Mouse (Mus musculus): ENCODE results near the gene Prickle3. TPM values are rescaled to one million over a fixed set of nuclear protein-coding genes. Genes with fewer than 3 reads are reported as not detected.

The Prickle3 gene
- total and polyA plus RNA-seq, 3 experiments: 1.2 to 3.3 TPM; not detected in 1

DNA sequence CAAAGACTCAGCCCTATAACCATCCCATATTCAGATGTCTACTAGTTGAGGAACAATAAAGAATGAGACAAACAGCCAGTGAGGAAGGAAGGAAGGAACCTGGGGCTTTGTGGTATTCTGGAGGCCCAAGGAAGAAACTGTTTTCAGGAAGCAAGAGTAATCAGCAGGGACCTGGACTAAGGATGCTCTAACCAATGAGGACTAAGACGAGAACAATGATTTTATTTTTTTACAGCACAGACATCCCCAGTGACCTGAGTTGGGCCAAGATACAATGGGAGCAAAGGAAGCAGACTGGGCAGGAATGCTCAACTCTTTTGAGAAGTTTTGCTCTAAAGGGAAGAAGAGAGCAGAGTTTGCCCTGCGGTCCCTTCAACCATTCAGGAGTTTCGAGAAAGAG lies 5.9 kb downstream of the Prickle3 start:
- H3K9ac ChIP-seq (ENCODE audit: control insufficient read depth, low read depth, low read length, poor library complexity, severe bottlenecking): no peak overlapping the region
- no peak for DNase-seq (ENCODE audit: low read depth, low spot score)
- H3K36me3 ChIP-seq (ENCODE audit: control insufficient read depth in 1 of 2, insufficient read depth in 2 of 2, low read length in 2 of 2): no peaks in the 10 kb centered on the region
- peaks cover 0 to 6% of the 10 kb centered on the region in 2 experiments; a peak in 2 of 4 replicates for H3K4me1 ChIP-seq (ENCODE audit: control insufficient read depth in 1 of 2, insufficient read depth in 2 of 2, low read length in 2 of 2)
- H3K27ac ChIP-seq (ENCODE audit: control insufficient read depth, low read depth, low read length): no peak overlapping the region
- H3K9me3 ChIP-seq (replicated peaks; ENCODE audit: insufficient read depth, low read length): no peaks in the 10 kb centered on the region
- H3K27me3 ChIP-seq (ENCODE audit: control insufficient read depth in 1 of 2, insufficient read depth in 2 of 2, low read length in 2 of 2): no peaks in the 10 kb centered on the region
- H3K4me3 ChIP-seq (ENCODE audit: control insufficient read depth in 1 of 2, insufficient read depth in 1 of 2, low read depth in 2 of 2, low read length in 2 of 2): no peak overlapping the region
- no peak for TF ChIP-seq TCF12 (IDR thresholded peaks at IDR 0.05; ENCODE audit: low read depth, low read length)
- no peak for TF ChIP-seq TBP (IDR thresholded peaks at IDR 0.05; ENCODE audit: low read depth, low read length)
- TF ChIP-seq CHD1 (IDR thresholded peaks at IDR 0.05; ENCODE audit: low read depth, low read length): no peak
- TF ChIP-seq ZMIZ1 (IDR thresholded peaks at IDR 0.05; ENCODE audit: low read depth, low read length): no peak
- no peak for TF ChIP-seq UBTF (IDR thresholded peaks at IDR 0.05; ENCODE audit: borderline replicate concordance, insufficient read depth, low read depth, low read length)
- TF ChIP-seq HCFC1 (IDR thresholded peaks at IDR 0.05; ENCODE audit: low read depth, low read length): no peak
- no peak for TF ChIP-seq CTCF (IDR thresholded peaks at IDR 0.05 in 2 of 3, conservative IDR thresholded peaks at IDR 0.05 in 1 of 3; ENCODE audit: control insufficient read depth in 1 of 3, insufficient read depth in 1 of 3, low read depth in 2 of 3, low read length in 3 of 3, poor library complexity in 1 of 3, severe bottlenecking in 1 of 3)
- no peaks in the 10 kb centered on the region for H3K79me2 ChIP-seq (ENCODE audit: control insufficient read depth, insufficient read depth, low read length, poor library complexity)

DNA sequence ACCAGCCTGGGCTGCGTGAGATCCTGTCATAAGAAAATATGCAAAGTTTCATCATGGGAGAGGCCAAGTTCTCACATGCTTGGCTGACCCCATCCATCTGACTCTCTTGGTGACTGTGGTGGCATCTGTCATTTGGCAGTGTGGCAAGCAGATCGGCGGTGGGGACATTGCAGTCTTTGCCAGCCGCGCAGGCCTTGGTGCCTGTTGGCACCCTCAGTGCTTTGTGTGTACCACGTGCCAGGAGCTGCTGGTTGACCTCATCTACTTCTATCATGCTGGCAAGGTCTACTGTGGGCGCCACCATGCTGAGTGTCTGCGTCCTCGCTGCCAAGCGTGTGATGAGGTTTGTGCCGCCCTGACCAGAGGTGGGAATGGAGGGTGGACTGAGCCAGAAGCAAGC lies 7.7 kb downstream of the Prickle3 start:
- peaks cover 0 to 2% of the 10 kb centered on the region in 2 experiments; a peak in 2 of 4 replicates for H3K36me3 ChIP-seq (ENCODE audit: control insufficient read depth in 1 of 2, insufficient read depth in 2 of 2, low read length in 2 of 2)

More for the DNA sequence above, 7.7 kb downstream of the Prickle3 start:
- Histone ChIP-seq H3K9me3 (replicated peaks; ENCODE audit: insufficient read depth, low read length) (no peaks in the 10 kb centered on the region), H3K4me1 (ENCODE audit: control insufficient read depth in 1 of 2, insufficient read depth in 2 of 2, low read length in 2 of 2) (no peaks in the 10 kb centered on the region), H3K4me3 (ENCODE audit: control insufficient read depth in 1 of 2, insufficient read depth in 1 of 2, low read depth in 2 of 2, low read length in 2 of 2) (no peak overlapping the region), H3K27ac (ENCODE audit: control insufficient read depth, low read depth, low read length) (no peak overlapping the region), H3K9ac (ENCODE audit: control insufficient read depth, low read depth, low read length, poor library complexity, severe bottlenecking) (no peak overlapping the region), H3K27me3 (ENCODE audit: control insufficient read depth in 1 of 2, insufficient read depth in 2 of 2, low read length in 2 of 2) (no peaks in the 10 kb centered on the region), H3K79me2 (ENCODE audit: control insufficient read depth, insufficient read depth, low read length, poor library complexity) (no peaks in the 10 kb centered on the region)
- TF ChIP-seq E2F4 (IDR thresholded peaks at IDR 0.05; ENCODE audit: borderline replicate concordance, low read depth, low read length) (no peak), MAZ (IDR thresholded peaks at IDR 0.05; ENCODE audit: low read depth, low read length) (no peak), GATA1 (IDR thresholded peaks at IDR 0.05; ENCODE audit: low read depth, low read length) (no peak), MYC (IDR thresholded peaks at IDR 0.05; ENCODE audit: low read depth, low read length) (no peak), MYB (IDR thresholded peaks at IDR 0.05; ENCODE audit: low read depth, low read length) (no peak), ZNF384 (IDR thresholded peaks at IDR 0.05; ENCODE audit: low read depth, low read length) (no peak), UBTF (IDR thresholded peaks at IDR 0.05; ENCODE audit: borderline replicate concordance, insufficient read depth, low read depth, low read length) (no peak), TCF12 (IDR thresholded peaks at IDR 0.05; ENCODE audit: low read depth, low read length) (no peak), TBP (IDR thresholded peaks at IDR 0.05; ENCODE audit: low read depth, low read length) (no peak), MEF2A (IDR thresholded peaks at IDR 0.05; ENCODE audit: extremely low read depth, insufficient replicate concordance, low read depth, low read length, poor library complexity, severe bottlenecking) (no peak), GABPA (IDR thresholded peaks at IDR 0.05; ENCODE audit: low read depth, low read length) (no peak), POLR2AphosphoS5 (IDR thresholded peaks at IDR 0.05; ENCODE audit: borderline replicate concordance, low read depth, low read length) (no peak), POLR2A (IDR thresholded peaks at IDR 0.05; ENCODE audit: control insufficient read depth in 1 of 2, insufficient read depth in 1 of 2, low read depth in 1 of 2, low read length in 2 of 2, poor library complexity in 1 of 2) (no peak), MAX (IDR thresholded peaks at IDR 0.05; ENCODE audit: low read length) (no peak), KAT2A (conservative IDR thresholded peaks at IDR 0.05; ENCODE audit: low read depth, low read length) (no peak), RAD21 (IDR thresholded peaks at IDR 0.05; ENCODE audit: low read depth, low read length) (no peak), NELFE (IDR thresholded peaks at IDR 0.05; ENCODE audit: low read depth, low read length) (no peak), SIN3A (IDR thresholded peaks at IDR 0.05; ENCODE audit: low read length) (no peak), NRF1 (IDR thresholded peaks at IDR 0.05; ENCODE audit: insufficient read depth, low read depth, low read length, poor library complexity, severe bottlenecking) (no peak), CHD1 (IDR thresholded peaks at IDR 0.05; ENCODE audit: low read depth, low read length) (no peak)
- DNase-seq (ENCODE audit: low read depth, low spot score): no peak

All from MEL (cell line).